Mouse (Mus musculus): ENCODE measurements around the gene Mllt6.
"Not testable (repeated sequence)": the region's sequence is repeated elsewhere in the genome, so short reads cannot be mapped to it uniquely, and the experiment has no call there.

The Mllt6 gene

GRCm38 (mm10) chr11:97644834-97645233, 18.4 kb upstream of the Mllt6 start:
- DNase-seq (ENCODE audit: low read depth, low spot score): peak; percentile 97

- DNase-seq (ENCODE audit: low read depth, low spot score): not testable (repeated sequence)
These were observed 14.7 kb upstream of the Mllt6 start for GRCm38 (mm10) chr11:97648541-97648940.

GRCm38 (mm10) chr11:97650341-97650740, 12.9 kb upstream of the Mllt6 start:
- no peak for DNase-seq (ENCODE audit: low read depth, low spot score)

GRCm38 (mm10) chr11:97653376-97653775, 9.8 kb upstream of the Mllt6 start:
- DNase-seq (ENCODE audit: low read depth, low spot score): peak; percentile 81

- no peak for DNase-seq (ENCODE audit: low read depth, low spot score)
These were observed 9.0 kb upstream of the Mllt6 start for GRCm38 (mm10) chr11:97654210-97654609.

GRCm38 (mm10) chr11:97656269-97656971, 6.8 kb upstream of the Mllt6 start:
- peak; percentile 92 for DNase-seq (ENCODE audit: low read depth, low spot score)

- peak; percentile 82 for DNase-seq (ENCODE audit: low read depth, low spot score)
These were observed 5.8 kb upstream of the Mllt6 start for GRCm38 (mm10) chr11:97657184-97657945.

- DNase-seq (ENCODE audit: low read depth, low spot score): not testable (repeated sequence)
These were observed 5.2 kb upstream of the Mllt6 start for GRCm38 (mm10) chr11:97657967-97658366.

GRCm38 (mm10) chr11:97658751-97659266, 4.4 kb upstream of the Mllt6 start:
- peak; percentile 78 for DNase-seq (ENCODE audit: low read depth, low spot score)

GRCm38 (mm10) chr11:97659267-97659989, 3.8 kb upstream of the Mllt6 start:
- DNase-seq (ENCODE audit: low read depth, low spot score): peak; percentile 54

GRCm38 (mm10) chr11:97659990-97660714, 3.1 kb upstream of the Mllt6 start:
- peak; percentile 83 for DNase-seq (ENCODE audit: low read depth, low spot score)

- no peak for DNase-seq (ENCODE audit: low read depth, low spot score)
These were observed 2.2 kb upstream of the Mllt6 start for GRCm38 (mm10) chr11:97660734-97661647.

GRCm38 (mm10) chr11:97661648-97662133, 1.5 kb upstream of the Mllt6 start:
- DNase-seq (ENCODE audit: low read depth, low spot score): peak; percentile 99

GRCm38 (mm10) chr11:97662207-97662892, 864 bp upstream of the Mllt6 start:
- DNase-seq (ENCODE audit: low read depth, low spot score): peak; percentile 100

- DNase-seq (ENCODE audit: low read depth, low spot score): peak; percentile 86
These were observed 519 bp downstream of the Mllt6 start for GRCm38 (mm10) chr11:97663528-97664338.

GRCm38 (mm10) chr11:97664339-97664665, 1.1 kb downstream of the Mllt6 start:
- peak; percentile 71 for DNase-seq (ENCODE audit: low read depth, low spot score)

GRCm38 (mm10) chr11:97664771-97665240, 1.6 kb downstream of the Mllt6 start:
- peak; percentile 88 for DNase-seq (ENCODE audit: low read depth, low spot score)

- DNase-seq (ENCODE audit: low read depth, low spot score): no peak
These were observed 2.2 kb downstream of the Mllt6 start for GRCm38 (mm10) chr11:97665431-97665830.

GRCm38 (mm10) chr11:97666221-97666620, 3.0 kb downstream of the Mllt6 start:
- peak; percentile 80 for DNase-seq (ENCODE audit: low read depth, low spot score)
